In the genomic region with DNA sequence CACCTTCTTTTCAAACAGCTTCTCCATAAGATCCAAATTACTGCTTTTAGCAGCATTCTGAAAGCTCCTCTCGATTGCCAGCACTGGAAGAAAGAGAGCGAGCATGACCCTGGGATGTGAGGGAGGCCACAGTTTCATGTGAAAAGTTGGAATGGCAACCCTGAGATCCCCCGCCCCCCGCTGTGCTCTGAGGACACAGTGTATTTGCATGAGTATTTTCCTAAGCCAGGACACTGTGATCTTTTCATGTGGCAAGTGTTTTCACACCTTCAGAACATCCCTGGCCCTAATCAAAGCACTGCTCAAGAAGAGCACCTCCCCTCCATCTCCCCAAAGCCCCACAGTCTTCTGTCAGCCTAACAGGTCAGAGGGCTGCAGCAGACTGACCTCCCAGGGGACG, we compare ENCODE assay signal across 26 mouse cellular contexts. TPM values are rescaled to one million over a fixed set of nuclear protein-coding genes. Genes with fewer than 3 reads are reported as not detected.
"Had no signal": no experiment of that assay in that cellular context is flagged by ENCODE, and none has a peak within 500 bp of the region (broad histone marks: within the 10 kb centered on the region; RNA-seq: fewer than 3 reads in every experiment).

No protein-coding gene starts in this region.

- DNase-seq: kidney, postnatal 14 days; lung, adult 2 months; lung, postnatal 4 days; midbrain, embryonic 14.5 days; right cerebral cortex, adult 18-20 months; right cerebral cortex, postnatal 25 days; thymus, adult 18-20 months; thymus, postnatal 14 days had no signal

- H3K9me3 ChIP-seq: kidney, embryonic 15.5 days; limb, embryonic 10.5 days; liver, embryonic 15.5 days; midbrain, embryonic 10.5 days; neural tube, embryonic 12.5 days had no signal

- H3K4me3 ChIP-seq: kidney, embryonic 15.5 days; left cerebral cortex, adult 2 months; limb, embryonic 10.5 days; liver, embryonic 15.5 days; midbrain, embryonic 10.5 days; neural tube, embryonic 12.5 days had no signal

- ATAC-seq: lung, postnatal 0 days had no signal

- H3K36me3 ChIP-seq: kidney, embryonic 15.5 days; limb, embryonic 10.5 days; liver, embryonic 15.5 days; midbrain, embryonic 10.5 days; neural tube, embryonic 12.5 days had no signal

- H3K27ac ChIP-seq: kidney, embryonic 15.5 days; left cerebral cortex, adult 2 months; limb, embryonic 10.5 days; liver, embryonic 15.5 days; midbrain, embryonic 10.5 days; neural tube, embryonic 12.5 days had no signal

- H3K4me1 ChIP-seq: kidney, embryonic 15.5 days; limb, embryonic 10.5 days; liver, embryonic 15.5 days; midbrain, embryonic 10.5 days; neural tube, embryonic 12.5 days had no signal

- H3K9ac ChIP-seq: kidney, embryonic 15.5 days; liver, embryonic 15.5 days; neural tube, embryonic 12.5 days had no signal

- H3K27me3 ChIP-seq: kidney, embryonic 15.5 days; liver, embryonic 15.5 days; neural tube, embryonic 12.5 days had no signal

- H3K4me2 ChIP-seq: kidney, embryonic 15.5 days; liver, embryonic 11.5 days; liver, embryonic 15.5 days; neural tube, embryonic 12.5 days had no signal

RNA-seq across cellular contexts. Expression of a gene that starts 5.7 kb away (rescaled TPM):
- total RNA-seq: layer of hippocampus, postnatal 25 days; neutrophil, adult 5-6 weeks had no signal
- polyA plus RNA-seq: limb, embryonic 10.5 days; liver, embryonic 15.5 days; midbrain, embryonic 10.5 days; midbrain, embryonic 14.5 days; small intestine, adult 2 months had no signal

RNA-seq across cellular contexts. Expression of a gene that starts 25.2 kb away (rescaled TPM):
- total RNA-seq: layer of hippocampus, adult 8-10 months; layer of hippocampus, postnatal 25 days; left cerebral cortex, adult 2 months; left cerebral cortex, postnatal 14 days; megakaryocyte, adult 5-6 weeks; neutrophil, adult 5-6 weeks had no signal
- polyA plus RNA-seq: kidney, embryonic 15.5 days; large intestine, adult 2 months; limb, embryonic 10.5 days; limb, embryonic 14.5 days; liver, embryonic 11.5 days; liver, embryonic 15.5 days; lung, adult 2 months; lung, postnatal 0 days; midbrain, embryonic 10.5 days; midbrain, embryonic 14.5 days; neural tube, embryonic 12.5 days; small intestine, adult 2 months; stomach, embryonic 16.5 days; urinary bladder, adult 2 months had no signal
